Mouse (Mus musculus): ENCODE measurements at regions not wholly inside any gene's neighbourhood (a gene's known extent, or its start where the extent isn't known, plus 50 kb on each side); places are given as distances from the start of the nearest gene placed in this dataset.

DNA sequence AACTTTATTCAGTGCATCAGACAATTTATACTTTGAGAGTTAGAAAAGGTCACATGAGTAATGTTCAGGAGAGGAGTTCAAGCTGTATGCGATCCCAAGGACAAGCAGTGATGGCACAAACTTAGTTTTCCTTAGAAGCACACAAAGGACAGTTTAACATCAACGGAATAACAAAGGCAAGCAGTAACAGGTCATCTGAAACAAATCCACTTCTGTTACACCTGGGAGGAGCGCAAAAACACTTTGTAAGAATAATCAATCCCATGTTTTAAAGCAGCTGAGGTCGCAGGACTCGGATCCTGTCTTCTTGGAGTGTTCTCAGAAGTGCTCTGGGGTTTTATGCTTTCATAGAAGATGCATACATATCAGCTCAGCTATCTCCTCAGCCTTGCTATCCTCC lies 183.7 kb upstream of the Tmc3 start:
- TF ChIP-seq POLR2A (IDR thresholded peaks at IDR 0.05; ENCODE audit: borderline replicate concordance, low read depth, low read length), result no peak
- no peak for TF ChIP-seq CTCF (IDR thresholded peaks at IDR 0.05; ENCODE audit: low read depth, low read length)

Measured in bone marrow macrophage, adult 2 months (primary cell).